Mouse (Mus musculus): ENCODE measurements around the gene Ern2. TPM values are rescaled to one million over a fixed set of nuclear protein-coding genes. Genes with fewer than 3 reads are reported as not detected.

The Ern2 gene
- polyA plus RNA-seq, 1 experiment from 2014 or later: 0.14 TPM

GRCm38 (mm10) chr7:122158915-122159902 lies 26.8 kb downstream of the Ern2 start, which contains the start of gene Plk1:
Plk1 (plus strand) TSS chr7:122159439.
- Histone ChIP-seq H3K4me1 (replicated peaks) (peaks cover 31% of the 10 kb centered on the region), H3K27me3 (no peaks in the 10 kb centered on the region), H3K27ac (peak within 1 kb of the TSS; percentile 91), H3K36me3 (peaks cover 35% of the 10 kb centered on the region), H3K9me3 (no peaks in the 10 kb centered on the region), H3K9ac (replicated peaks) (peak within 1 kb of the TSS; percentile 70), H3K4me3 (replicated peaks) (peak within 1 kb of the TSS; percentile 72), H3K4me2 (peak within 1 kb of the TSS; percentile 77)
- under 1% methylated on average over 63 of the region's 63 CpGs for WGBS
- peak; percentile 87 for ATAC-seq (ENCODE audit: insufficient number of reproducible peaks, insufficient read depth, low FRiP score, low TSS enrichment, low read depth)

GRCm38 (mm10) chr7:122158488-122158887 lies 27.5 kb downstream of the Ern2 start:
- Histone ChIP-seq H3K4me3 (replicated peaks) (peak overlapping the region; percentile 72), H3K4me2 (peak overlapping the region; percentile 77), H3K27me3 (no peaks in the 10 kb centered on the region), H3K4me1 (replicated peaks) (peaks cover 31% of the 10 kb centered on the region), H3K9me3 (no peaks in the 10 kb centered on the region), H3K27ac (peak overlapping the region; percentile 91), H3K9ac (replicated peaks) (peak overlapping the region; percentile 69), H3K36me3 (peaks cover 30% of the 10 kb centered on the region)
- no peak for ATAC-seq (ENCODE audit: insufficient number of reproducible peaks, insufficient read depth, low FRiP score, low TSS enrichment, low read depth)
- 5% methylated on average over 13 of the region's 13 CpGs for WGBS

- Histone ChIP-seq H3K9ac (replicated peaks) (no peak overlapping the region), H3K9me3 (no peaks in the 10 kb centered on the region), H3K27ac (no peak overlapping the region), H3K4me1 (replicated peaks) (no peaks in the 10 kb centered on the region), H3K36me3 (peaks cover 29% of the 10 kb centered on the region), H3K4me3 (replicated peaks) (no peak overlapping the region), H3K27me3 (no peaks in the 10 kb centered on the region), H3K4me2 (no peak overlapping the region)
- no peak for ATAC-seq (ENCODE audit: insufficient number of reproducible peaks, insufficient read depth, low FRiP score, low TSS enrichment, low read depth)
- WGBS: 88% methylated on average over 4 of the region's 4 CpGs
Observed at GRCm38 (mm10) chr7:122152473-122152872, 33.5 kb downstream of the Ern2 start.

GRCm38 (mm10) chr7:122140991-122141390 lies 45.0 kb downstream of the Ern2 start:
- no peak overlapping the region for H3K9ac ChIP-seq (replicated peaks)
- no peak overlapping the region for H3K27ac ChIP-seq
- no peak overlapping the region for H3K4me2 ChIP-seq
- H3K9me3 ChIP-seq: no peaks in the 10 kb centered on the region
- H3K27me3 ChIP-seq: no peaks in the 10 kb centered on the region
- peaks cover 96% of the 10 kb centered on the region for H3K36me3 ChIP-seq
- H3K4me1 ChIP-seq (replicated peaks): no peaks in the 10 kb centered on the region
- no peak for ATAC-seq (ENCODE audit: insufficient number of reproducible peaks, insufficient read depth, low FRiP score, low TSS enrichment, low read depth)
- no peak overlapping the region for H3K4me3 ChIP-seq (replicated peaks)

DNA sequence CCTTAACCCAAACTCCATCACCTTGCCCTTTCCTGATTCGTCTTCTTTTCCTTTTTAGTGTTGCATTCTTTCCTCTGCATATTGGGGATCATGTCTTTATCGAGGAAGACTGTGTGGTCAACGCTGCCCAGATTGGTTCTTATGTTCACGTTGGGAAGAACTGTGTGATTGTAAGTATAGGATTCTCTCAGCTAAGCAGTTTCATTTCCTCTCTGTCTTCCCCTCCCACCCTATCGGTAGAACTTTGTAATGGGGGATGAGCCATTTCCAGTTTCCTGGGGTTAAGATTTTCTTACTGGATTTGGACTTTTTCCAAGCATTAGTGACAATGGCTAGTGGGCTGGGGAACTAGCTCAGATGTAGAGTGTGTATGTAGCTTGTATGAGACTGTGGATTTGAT lies 47.8 kb downstream of the Ern2 start:
- no peak overlapping the region for H3K4me2 ChIP-seq
- H3K36me3 ChIP-seq: peaks cover 87% of the 10 kb centered on the region
- H3K27ac ChIP-seq: no peak overlapping the region
- peaks cover 5% of the 10 kb centered on the region; the same call in 1 of the 2 replicates for H3K4me1 ChIP-seq (replicated peaks)
- no peaks in the 10 kb centered on the region for H3K27me3 ChIP-seq
- no peaks in the 10 kb centered on the region for H3K9me3 ChIP-seq
- WGBS: 92% methylated on average over 5 of the region's 5 CpGs
- no peak overlapping the region for H3K4me3 ChIP-seq (replicated peaks)
- no peak for ATAC-seq (ENCODE audit: insufficient number of reproducible peaks, insufficient read depth, low FRiP score, low TSS enrichment, low read depth)
- no peak overlapping the region for H3K9ac ChIP-seq (replicated peaks)

DNA sequence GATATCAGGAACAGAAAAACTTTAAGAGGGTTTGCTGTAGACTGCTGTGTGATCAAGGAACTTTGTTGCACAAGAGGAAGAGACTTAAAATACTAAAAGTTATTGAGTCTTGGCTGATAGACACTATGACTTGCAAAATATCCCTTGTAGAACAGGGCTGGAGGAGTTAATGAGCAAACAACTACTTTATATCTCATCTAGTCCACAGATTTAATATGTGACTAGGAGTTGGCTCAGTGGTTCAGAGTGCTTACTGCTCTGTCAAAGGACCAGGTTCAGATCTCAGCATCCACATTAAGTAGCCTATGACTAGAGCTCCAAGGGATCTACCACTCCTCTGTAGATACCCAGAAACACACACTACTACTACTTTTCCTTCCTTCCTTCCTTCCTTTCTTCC lies 48.9 kb downstream of the Ern2 start:
- H3K4me3 ChIP-seq (replicated peaks): no peak overlapping the region
- H3K36me3 ChIP-seq: peaks cover 77% of the 10 kb centered on the region
- no peak for ATAC-seq (ENCODE audit: insufficient number of reproducible peaks, insufficient read depth, low FRiP score, low TSS enrichment, low read depth)
- no peak overlapping the region for H3K4me2 ChIP-seq
- no peak overlapping the region for H3K27ac ChIP-seq
- peaks cover 5% of the 10 kb centered on the region; the same call in 1 of the 2 replicates for H3K4me1 ChIP-seq (replicated peaks)
- no peak overlapping the region for H3K9ac ChIP-seq (replicated peaks)
- H3K27me3 ChIP-seq: no peaks in the 10 kb centered on the region
- H3K9me3 ChIP-seq: no peaks in the 10 kb centered on the region

- no peak overlapping the region for H3K4me3 ChIP-seq (replicated peaks)
- no peaks in the 10 kb centered on the region for H3K27me3 ChIP-seq
- H3K4me2 ChIP-seq: no peak overlapping the region
- H3K27ac ChIP-seq: no peak overlapping the region
- no peak for ATAC-seq (ENCODE audit: insufficient number of reproducible peaks, insufficient read depth, low FRiP score, low TSS enrichment, low read depth)
- peaks cover 57% of the 10 kb centered on the region for H3K36me3 ChIP-seq
- no peaks in the 10 kb centered on the region for H3K9me3 ChIP-seq
- 72% methylated on average over 10 of the region's 10 CpGs for WGBS
- H3K9ac ChIP-seq (replicated peaks): no peak overlapping the region
- peaks cover 8% of the 10 kb centered on the region; the same call in 1 of the 2 replicates for H3K4me1 ChIP-seq (replicated peaks)
Observed at GRCm38 (mm10) chr7:122135070-122135469, 50.9 kb downstream of the Ern2 start.

GRCm38 (mm10) chr7:122133338-122133625 lies 52.7 kb downstream of the Ern2 start:
- Histone ChIP-seq H3K27ac (no peak overlapping the region), H3K27me3 (no peaks in the 10 kb centered on the region), H3K36me3 (peaks cover 49% of the 10 kb centered on the region), H3K4me1 (replicated peaks) (peaks cover 8% of the 10 kb centered on the region; the same call in 1 of the 2 replicates), H3K4me3 (replicated peaks) (peak overlapping the region; percentile 85), H3K9ac (replicated peaks) (peak overlapping the region; percentile 82), H3K9me3 (no peaks in the 10 kb centered on the region), H3K4me2 (peak overlapping the region; percentile 81)
- 16% methylated on average over 8 of the region's 8 CpGs for WGBS
- ATAC-seq (ENCODE audit: insufficient number of reproducible peaks, insufficient read depth, low FRiP score, low TSS enrichment, low read depth): peak; percentile 24; the same call in 1 of the 2 replicates

DNA sequence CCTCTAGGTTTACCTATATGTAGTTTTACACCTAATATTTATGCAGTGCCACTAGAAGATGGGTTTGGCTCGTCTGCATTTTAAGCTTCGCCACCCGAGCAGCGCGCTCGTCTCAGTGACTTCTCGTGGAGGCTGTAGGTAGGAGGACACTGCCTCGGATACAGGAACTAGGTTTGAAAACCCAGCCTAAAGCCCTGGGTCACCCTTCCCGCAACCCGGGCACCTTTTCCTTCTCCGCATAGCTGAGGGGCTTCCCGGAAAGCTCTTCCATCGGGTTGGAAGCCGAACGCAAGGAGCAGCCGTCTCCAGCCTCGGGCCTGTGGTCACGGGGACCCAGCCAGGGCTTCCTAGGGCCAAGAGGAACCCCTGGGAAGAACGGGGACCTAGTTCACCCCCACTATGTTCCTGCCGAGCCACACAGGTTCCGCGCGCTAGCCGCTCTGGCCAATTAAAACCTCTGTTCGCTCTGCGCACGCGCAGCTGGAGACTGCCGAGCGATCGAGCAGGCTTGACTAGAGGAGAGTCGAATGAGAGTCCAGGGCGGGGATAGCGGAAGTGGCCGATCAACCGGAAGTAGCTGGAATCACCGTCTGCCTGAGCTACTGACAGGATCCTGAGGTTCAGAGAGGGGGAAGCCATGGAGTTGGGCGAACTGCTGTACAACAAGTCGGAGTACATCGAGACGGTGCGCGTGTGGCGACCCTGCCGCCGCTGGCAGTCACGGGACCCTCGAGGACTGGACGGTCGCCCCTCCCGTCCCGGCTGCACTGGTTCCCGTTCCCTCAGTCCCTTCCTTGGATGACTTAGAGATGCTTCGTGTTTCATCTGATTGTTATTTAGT lies 53.3 kb downstream of the Ern2 start, which contains the start of the genes Palb2 and Dctn5:
Gene Palb2 (minus strand): TSS at position 489 of the 841 bp plus-strand sequence.
Gene Dctn5 (plus strand): TSS at position 545 of the 841 bp plus-strand sequence.
- H3K27ac ChIP-seq: peak within 1 kb of the TSS; percentile 62
- peak within 1 kb of the TSS; percentile 81 for H3K4me2 ChIP-seq
- no peaks in the 10 kb centered on the region for H3K27me3 ChIP-seq
- peaks cover 8% of the 10 kb centered on the region; the same call in 1 of the 2 replicates for H3K4me1 ChIP-seq (replicated peaks)
- whole genome bisulfite sequencing: under 1% methylated on average over 54 of the region's 54 CpGs
- peak within 1 kb of the TSS; percentile 85 for H3K4me3 ChIP-seq (replicated peaks)
- peak; percentile 96 for ATAC-seq (ENCODE audit: insufficient number of reproducible peaks, insufficient read depth, low FRiP score, low TSS enrichment, low read depth)
- H3K9me3 ChIP-seq: no peaks in the 10 kb centered on the region
- peak within 1 kb of the TSS; percentile 82 for H3K9ac ChIP-seq (replicated peaks)
- peaks cover 49% of the 10 kb centered on the region for H3K36me3 ChIP-seq

- peaks cover 51% of the 10 kb centered on the region for H3K36me3 ChIP-seq
Observed at GRCm38 (mm10) chr7:122131834-122132233, 54.2 kb downstream of the Ern2 start.

DNA sequence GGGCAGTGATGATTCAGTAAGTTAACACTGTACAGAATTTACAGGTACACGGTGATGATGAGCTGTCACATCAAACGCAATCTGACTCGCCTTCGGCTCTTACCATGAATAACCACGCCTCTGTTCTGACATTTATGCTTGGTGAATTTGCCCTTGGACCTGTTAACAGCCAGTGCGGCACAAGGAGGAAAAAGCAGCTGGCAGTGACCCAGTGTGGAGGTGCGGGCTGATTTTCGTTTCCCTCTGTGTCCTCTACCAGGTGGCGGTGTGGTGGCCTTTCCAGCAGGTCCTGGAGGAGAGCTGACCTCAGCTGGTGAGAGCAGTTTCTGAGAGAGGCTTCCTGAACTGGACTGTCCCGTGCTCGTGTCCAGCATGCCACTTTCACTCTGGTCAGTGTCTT lies 59.1 kb downstream of the Ern2 start:
- peaks cover 65% of the 10 kb centered on the region for H3K36me3 ChIP-seq
- no peak overlapping the region for H3K4me3 ChIP-seq (replicated peaks)
- no peaks in the 10 kb centered on the region for H3K27me3 ChIP-seq
- ATAC-seq (ENCODE audit: insufficient number of reproducible peaks, insufficient read depth, low FRiP score, low TSS enrichment, low read depth): no peak
- 0 out of 2 replicates have a peak, but pooled peaks cover 4% of the 10 kb centered on the region for H3K4me1 ChIP-seq (replicated peaks)
- 95% methylated on average over 11 of the region's 11 CpGs for WGBS
- H3K4me2 ChIP-seq: no peak overlapping the region
- H3K9ac ChIP-seq (replicated peaks): no peak overlapping the region
- no peaks in the 10 kb centered on the region for H3K9me3 ChIP-seq
- H3K27ac ChIP-seq: no peak overlapping the region

More at GRCm38 (mm10) chr7:122131834-122132233, 54.2 kb downstream of the Ern2 start:
- peak overlapping the region; percentile 82 for H3K9ac ChIP-seq (replicated peaks)
- no peaks in the 10 kb centered on the region for H3K9me3 ChIP-seq
- no peaks in the 10 kb centered on the region for H3K27me3 ChIP-seq
- ATAC-seq (ENCODE audit: insufficient number of reproducible peaks, insufficient read depth, low FRiP score, low TSS enrichment, low read depth): no peak
- H3K4me2 ChIP-seq: peak overlapping the region; percentile 81
- H3K4me1 ChIP-seq (replicated peaks): peaks cover 8% of the 10 kb centered on the region; the same call in 1 of the 2 replicates
- no peak overlapping the region for H3K27ac ChIP-seq
- peak overlapping the region; percentile 85 for H3K4me3 ChIP-seq (replicated peaks)

Data from limb, embryonic 12.5 days (tissue).